Mouse (Mus musculus) liver, adult 2 months (tissue): ENCODE measurements around the gene Glyatl3.

Experiments used
- CTCF ChIP-seq: fragments of 200-500 bp; IDR thresholded peaks from 2 replicates; pipeline ENCODE4 v1.5.1; 2011; ENCODE audit warnings: low read depth, low read length, control low read depth
- POLR2A ChIP-seq: fragments of 200-500 bp; IDR thresholded peaks from 2 replicates; pipeline ENCODE4 v1.6.1; 2011; ENCODE audit warnings: low read length, control low read depth; ENCODE audit not compliant: insufficient read depth; ENCODE audit errors: extremely low read depth

DNA sequence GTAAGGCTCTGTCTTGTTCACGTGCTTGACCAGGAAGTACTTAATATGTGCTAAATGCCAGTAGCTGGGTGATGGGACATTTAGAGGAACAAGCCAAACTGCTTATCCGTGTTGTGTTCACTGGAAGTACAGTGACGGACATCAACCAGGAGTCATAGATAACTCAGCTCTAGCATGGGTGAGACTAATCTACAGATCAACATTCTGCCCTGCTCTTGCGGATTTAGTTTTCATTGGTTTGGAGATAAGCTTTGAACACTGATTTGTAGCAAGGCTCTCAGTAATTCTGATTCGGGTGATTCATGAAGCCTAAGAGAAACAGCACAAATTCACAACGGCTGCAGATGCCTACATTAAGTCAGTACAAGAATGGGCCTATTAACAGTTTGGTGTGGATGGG lies 32.0 kb downstream of the Glyatl3 start:
- TF ChIP-seq CTCF (no peak), POLR2A (no peak)
